Mouse (Mus musculus) 3T3-L1 (cell line): Measurements from ENCODE around the gene Rbbp9.

Experiments used
- DNase-seq: peaks from one replicate; pipeline ENCODE4 v3.0.0-alpha.2; 2015; ENCODE audit warnings: low read depth, low spot score

Rbbp9 gene

GRCm38 (mm10) chr2:144550529-144550928 is at the start of gene Rbbp9:
Rbbp9 (minus strand) TSS chr2:144550869.
- DNase-seq: peak; percentile 82

- DNase-seq: peak; percentile 92
Measured at GRCm38 (mm10) chr2:144599831-144600687, 49.4 kb upstream of the Rbbp9 start, which contains the start of gene Dtd1. Dtd1 (plus strand) TSS chr2:144599897.

- DNase-seq: no peak
Measured at GRCm38 (mm10) chr2:144598006-144598405, 47.3 kb upstream of the Rbbp9 start.

GRCm38 (mm10) chr2:144593951-144594651 is 43.4 kb upstream of the Rbbp9 start, which contains the start of gene Smim26:
Smim26 (plus strand) TSS chr2:144594054.
- DNase-seq: peak; percentile 89

DNA sequence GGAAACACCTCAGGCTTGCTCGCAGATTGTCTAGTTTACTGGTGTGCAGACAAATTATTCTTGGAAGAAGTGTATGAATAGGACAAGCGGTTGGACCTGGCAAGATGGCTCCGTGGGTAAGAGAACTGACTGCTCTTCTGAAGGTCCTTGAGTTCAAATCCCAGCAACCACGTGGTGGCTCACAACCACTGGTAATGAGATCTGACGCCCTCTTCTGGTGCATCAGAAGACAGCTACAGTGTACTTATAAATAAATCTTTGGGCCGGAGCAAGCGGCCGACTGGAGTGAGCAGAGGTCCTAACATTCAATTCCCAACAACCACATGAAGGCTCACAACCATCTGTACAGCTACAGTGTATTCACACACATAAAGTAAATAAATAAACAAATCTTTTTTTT is 42.4 kb upstream of the Rbbp9 start:
- peak; percentile 7 for DNase-seq

- DNase-seq: peak; percentile 11
Measured at GRCm38 (mm10) chr2:144588723-144589122, 38.1 kb upstream of the Rbbp9 start.

DNA sequence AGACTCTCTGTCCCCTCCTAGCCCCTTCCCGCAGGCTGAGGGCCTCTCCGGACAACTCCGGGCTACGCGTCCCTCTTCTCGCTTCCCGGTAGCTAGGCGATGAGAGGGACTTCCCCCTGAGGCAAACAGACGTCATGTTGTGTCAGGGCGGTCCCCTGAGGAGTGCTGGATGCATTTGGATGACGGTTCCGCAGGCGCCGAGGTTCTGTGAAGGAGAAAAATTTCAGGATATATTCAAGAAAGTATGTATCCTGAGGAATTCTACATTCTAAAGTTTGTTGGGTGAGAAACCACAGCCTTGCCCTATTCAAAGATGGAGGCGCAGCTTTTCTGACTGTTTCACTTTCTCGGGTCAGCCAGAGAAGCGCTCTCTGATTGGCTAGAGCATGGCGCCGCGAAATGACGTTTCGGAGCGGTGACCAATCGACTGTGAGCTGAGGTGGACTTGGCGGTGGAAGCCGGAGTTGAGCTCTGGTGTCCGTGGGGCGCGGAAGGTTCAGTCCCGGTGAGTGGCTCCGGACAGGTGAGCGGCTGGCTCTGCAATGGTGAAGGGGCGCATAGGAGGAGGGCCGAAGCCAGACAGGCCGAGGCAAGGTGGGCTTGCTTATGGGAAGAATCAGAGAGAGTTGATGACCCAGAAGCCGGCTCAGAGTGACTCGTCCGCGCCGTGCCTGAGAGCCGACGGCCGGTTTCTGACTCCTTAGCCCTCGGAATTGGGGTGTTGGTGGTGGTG is 5.3 kb upstream of the Rbbp9 start, which contains the start of gene Sec23b:
Sec23b (plus strand) TSS at position 410 of the 733 bp plus-strand sequence.
- peak; percentile 99 for DNase-seq

- peak; percentile 63 for DNase-seq
Measured at GRCm38 (mm10) chr2:144555286-144555819, 4.7 kb upstream of the Rbbp9 start.

DNA sequence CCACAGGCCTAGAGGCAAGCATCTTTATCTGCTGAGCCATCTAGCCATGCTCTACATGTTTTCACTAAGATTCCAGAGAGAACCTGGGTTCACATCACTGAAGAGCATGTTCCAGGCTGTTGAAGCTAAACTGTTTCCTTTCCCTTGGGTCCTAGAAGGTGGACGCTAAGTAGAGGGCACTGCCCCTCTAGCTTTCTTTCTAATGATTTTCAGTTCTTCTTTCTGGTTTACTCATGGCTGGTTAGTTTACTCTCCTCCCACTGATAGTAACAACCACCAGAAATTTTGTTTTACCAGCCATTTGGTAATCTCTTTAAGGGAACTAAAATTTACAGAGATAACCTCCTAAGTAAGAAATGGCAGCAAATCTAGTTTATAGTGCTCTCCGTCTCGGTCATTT is 3.2 kb upstream of the Rbbp9 start:
- no peak for DNase-seq

DNA sequence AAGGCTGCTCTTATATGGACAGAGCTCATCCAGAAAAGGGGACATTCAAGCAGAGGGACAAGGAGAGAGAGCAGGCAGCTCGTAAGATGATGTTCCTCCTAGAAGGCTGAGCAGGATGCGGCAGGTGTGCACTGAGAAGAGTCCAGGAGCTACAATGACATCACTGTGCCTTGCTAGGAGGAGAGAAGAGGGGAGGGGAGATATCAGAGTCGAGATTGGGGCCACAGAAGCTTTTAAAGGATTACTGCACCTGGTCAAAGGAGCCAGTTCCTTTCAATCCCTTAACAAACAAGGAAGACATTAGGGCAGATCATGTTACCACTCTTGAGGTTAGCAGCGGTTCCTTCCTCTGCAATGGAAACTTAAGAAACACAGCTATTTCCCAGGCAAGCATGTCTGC is 3.1 kb downstream of the Rbbp9 start:
- DNase-seq: no peak

- no peak for DNase-seq
Measured at GRCm38 (mm10) chr2:144545481-144545880, 5.2 kb downstream of the Rbbp9 start.

GRCm38 (mm10) chr2:144545061-144545460 is 5.6 kb downstream of the Rbbp9 start:
- no peak for DNase-seq

DNA sequence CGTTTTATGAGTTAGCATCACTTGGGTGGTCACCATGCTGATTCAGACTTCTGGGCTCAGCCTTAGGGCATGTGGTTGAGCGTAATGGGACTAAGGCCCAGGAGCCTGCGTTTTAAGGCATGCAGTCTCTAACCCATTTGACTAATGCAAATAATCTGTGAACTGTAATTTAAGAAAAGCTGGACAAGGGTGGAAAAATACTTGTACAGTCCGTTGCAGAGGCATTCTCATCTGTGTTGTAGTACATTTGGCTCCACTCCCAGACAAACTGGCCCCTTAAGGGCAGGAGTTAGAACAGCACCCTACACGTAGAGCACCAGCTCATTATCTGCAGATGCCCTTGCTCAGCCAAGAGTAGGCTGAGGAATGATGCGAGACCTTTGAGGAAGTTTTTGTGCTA is 6.0 kb downstream of the Rbbp9 start:
- peak; percentile 91 for DNase-seq

DNA sequence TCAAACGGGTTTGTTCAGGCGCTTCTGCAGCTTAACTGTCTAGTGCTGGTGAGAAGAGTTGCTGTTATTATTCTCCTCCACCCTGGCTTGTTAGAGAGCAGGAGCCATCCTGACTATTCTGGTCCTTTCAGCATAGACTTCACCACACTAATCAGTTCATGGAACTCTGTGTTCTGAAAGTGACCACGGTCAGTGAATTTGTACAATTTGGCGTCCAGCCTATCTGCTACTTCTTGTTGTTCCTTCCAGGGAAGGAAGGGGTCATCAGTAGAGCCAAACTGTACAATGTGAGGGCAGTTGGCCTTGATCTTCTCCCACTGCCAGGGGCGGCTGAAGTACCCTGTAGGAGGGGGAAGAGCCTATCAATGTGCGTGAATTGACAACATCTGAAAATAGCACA is 7.0 kb downstream of the Rbbp9 start:
- no peak for DNase-seq

GRCm38 (mm10) chr2:144541246-144541645 is 9.4 kb downstream of the Rbbp9 start:
- DNase-seq: peak; percentile 70

DNA sequence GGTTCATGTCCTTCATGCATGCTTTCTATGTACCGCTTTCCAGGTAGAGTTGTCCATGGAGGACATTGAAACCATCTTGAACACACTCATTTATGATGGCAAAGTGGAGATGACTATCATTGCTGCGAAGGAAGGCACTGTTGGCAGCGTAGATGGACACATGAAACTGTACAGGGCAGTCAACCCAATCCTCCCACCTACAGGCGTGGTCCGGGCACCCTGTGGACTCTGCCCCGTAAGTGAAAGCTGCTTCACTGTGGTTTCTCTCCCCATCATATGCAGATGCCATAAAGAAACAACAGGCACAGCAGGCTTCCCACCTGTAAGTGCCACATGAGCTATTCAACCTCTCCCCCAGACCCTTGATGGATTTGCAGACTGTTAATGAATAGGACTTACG is 13.5 kb downstream of the Rbbp9 start:
- no peak for DNase-seq

- peak; percentile 31 for DNase-seq
Measured at GRCm38 (mm10) chr2:144527821-144528174, 22.9 kb downstream of the Rbbp9 start.

DNA sequence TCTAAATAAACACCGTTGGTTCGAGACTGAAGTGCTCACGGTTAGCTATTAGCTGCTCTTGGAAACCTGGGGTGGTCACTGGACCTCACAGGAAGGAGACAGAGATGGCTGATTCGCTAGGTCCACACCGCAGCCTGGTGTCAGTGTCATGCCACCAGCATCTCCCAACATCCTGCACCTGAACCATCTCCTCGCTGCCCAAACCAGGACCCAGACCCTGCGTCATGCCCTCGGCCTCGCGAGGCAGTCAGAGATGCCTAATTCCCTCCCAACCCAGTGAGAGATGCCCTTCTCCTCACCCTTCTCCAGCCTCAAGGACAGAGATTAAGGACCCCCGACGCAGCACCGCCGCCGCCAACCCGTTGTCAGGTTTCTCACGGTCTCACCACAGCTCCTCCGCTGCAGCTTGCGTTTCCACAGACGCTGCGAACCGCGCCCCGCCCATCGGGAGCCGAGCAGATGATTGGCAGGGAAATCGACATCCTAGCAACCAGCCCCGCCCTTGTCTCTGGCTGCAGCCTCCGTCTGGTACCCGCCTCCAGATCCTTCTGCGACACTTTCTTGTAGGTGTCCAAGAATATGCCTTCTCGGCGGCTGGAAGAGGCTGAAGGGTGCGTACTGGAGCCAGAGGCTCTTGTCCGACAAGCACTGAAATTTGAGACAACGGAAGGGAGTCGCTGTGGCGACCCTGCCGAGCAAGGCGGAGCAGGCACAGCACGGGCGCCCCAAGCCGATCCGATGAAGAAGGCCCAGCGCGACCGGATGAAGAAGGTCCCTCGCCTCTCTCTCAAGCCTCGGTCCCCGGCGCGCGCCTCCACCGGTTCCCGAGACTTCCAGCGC is 23.5 kb downstream of the Rbbp9 start, which contains the start of the genes Dzank1 and Polr3f:
Dzank1 (minus strand) TSS at position 434 of the 840 bp plus-strand sequence.
Polr3f (plus strand) TSS at position 738 of the 840 bp plus-strand sequence.
- DNase-seq: peak; percentile 99

GRCm38 (mm10) chr2:144525856-144526255 is 24.8 kb downstream of the Rbbp9 start:
- no peak for DNase-seq

- no peak for DNase-seq
Measured at GRCm38 (mm10) chr2:144519772-144520171, 30.9 kb downstream of the Rbbp9 start.

- no peak for DNase-seq
Measured at GRCm38 (mm10) chr2:144514619-144515018, 36.0 kb downstream of the Rbbp9 start.
